Mouse (Mus musculus) thymus, adult 2 months (tissue): ENCODE data around the gene Gm8453. TPM values are rescaled to one million over a fixed set of nuclear protein-coding genes. Genes with fewer than 3 reads are reported as not detected.
"Not testable (repeated sequence)": the region's sequence is repeated elsewhere in the genome, so short reads cannot be mapped to it uniquely, and the experiment has no call there.

Source experiments
- DNase-seq: peaks from one replicate; pipeline ENCODE4 v3.0.0; 2021
- H3K27ac ChIP-seq: fragments of 200-500 bp; 2 replicates; pipeline ENCODE4 v1.5.1; 2012; ENCODE audit warnings: low read length, control low read depth; ENCODE audit not compliant: control insufficient read depth, insufficient read depth
- H3K27me3 ChIP-seq: fragments of 200-500 bp; 2 replicates; pipeline ENCODE4 v1.6.1; 2012; ENCODE audit warnings: mild to moderate bottlenecking, low read length, moderate library complexity, mixed read lengths; ENCODE audit not compliant: control insufficient read depth, insufficient read depth
- H3K36me3 ChIP-seq: fragments of 200-500 bp; 2 replicates; pipeline ENCODE4 v1.6.1; 2012; ENCODE audit warnings: mild to moderate bottlenecking, low read length, moderate library complexity; ENCODE audit not compliant: control insufficient read depth, insufficient read depth
- H3K4me1 ChIP-seq: fragments of 200-500 bp; replicated peaks from 2 replicates; pipeline ENCODE4 v1.6.1; 2012; ENCODE audit warnings: low read length; ENCODE audit not compliant: control insufficient read depth, insufficient read depth
- H3K4me3 ChIP-seq: fragments of 200-500 bp; 2 replicates; pipeline ENCODE4 v1.5.1; 2012; ENCODE audit warnings: mild to moderate bottlenecking, low read length, control low read depth, moderate library complexity; ENCODE audit not compliant: control insufficient read depth, insufficient read depth
- WGBS: fragments of 180-500 bp; shearing (Covaris S2); methylation state at CpG from one replicate; pipeline ENCODE4 v1.1.7; 2018; 5-methylcytosine and 5-hydroxymethylcytosine counted together
- polyA plus RNA-seq: library from polyadenylated mRNA; depleted of rRNA; stranded (reverse); fragments of >200 nt; gene quantifications from 2 replicates; pipeline ENCODE4 v1.2.3, GENCODE M21; 2012; rRNA removed

Gene Gm8453
- not detected in 2 replicates for polyA plus RNA-seq

GRCm38 (mm10) chr7:22229384-22229783 lies at the start of gene Gm8453:
Gene Gm8453, minus strand, starts transcription at chr7:22229484.
- H3K4me1 ChIP-seq, H3K27ac ChIP-seq, H3K4me3 ChIP-seq, DNase-seq, H3K27me3 ChIP-seq, H3K36me3 ChIP-seq: not testable (repeated sequence)
- WGBS = 16% methylated on average over 2 of the region's 2 CpGs

GRCm38 (mm10) chr7:22201164-22201563 lies 28.1 kb downstream of the Gm8453 start, which contains the start of gene Gm8653:
Gene Gm8653, minus strand, starts transcription at chr7:22201264.
- not testable (repeated sequence) for H3K4me3 ChIP-seq, DNase-seq
- no CpG with 5 or more reads among the region's 2 CpGs for WGBS

GRCm38 (mm10) chr7:22189077-22189476 lies 40.2 kb downstream of the Gm8453 start, which contains the start of gene Vmn1r143:
Gene Vmn1r143, plus strand, starts transcription at chr7:22189377.
- H3K27ac ChIP-seq, H3K27me3 ChIP-seq, H3K4me3 ChIP-seq, H3K4me1 ChIP-seq, H3K36me3 ChIP-seq, DNase-seq: not testable (repeated sequence)
- WGBS = no CpG with 5 or more reads among the region's 3 CpGs

More at GRCm38 (mm10) chr7:22201164-22201563, 28.1 kb downstream of the Gm8453 start, which contains the start of gene Gm8653:
- not testable (repeated sequence) for H3K36me3 ChIP-seq, H3K27me3 ChIP-seq, H3K4me1 ChIP-seq, H3K27ac ChIP-seq

Other genes starting within 250 kb of the Gm8453 start
- gene Vmn1r137, start 234.9 kb downstream of the Gm8453 start, polyA plus RNA-seq = not detected in 2 replicates
- gene Vmn1r138, start 200.6 kb downstream of the Gm8453 start, polyA plus RNA-seq = not detected in 2 replicates
- gene Gm6176, start 173.2 kb downstream of the Gm8453 start, polyA plus RNA-seq = not detected in 2 replicates
- not detected in 2 replicates for gene Vmn1r139, start 160.4 kb downstream of the Gm8453 start, polyA plus RNA-seq
- not detected in 2 replicates for gene Gm16451, start 111.2 kb downstream of the Gm8453 start, polyA plus RNA-seq
- not detected in 2 replicates for gene Gm10666, start 94.7 kb downstream of the Gm8453 start, polyA plus RNA-seq
- gene Vmn1r142, start 65.4 kb downstream of the Gm8453 start, polyA plus RNA-seq = not detected in 2 replicates
- gene Vmn1r143, start 40.1 kb downstream of the Gm8453 start, polyA plus RNA-seq = not detected in 2 replicates
- gene Gm8653, start 28.2 kb downstream of the Gm8453 start, polyA plus RNA-seq = not detected in 2 replicates
- gene Gm4187, start 100.2 kb upstream of the Gm8453 start, polyA plus RNA-seq = not detected in 2 replicates
- gene Gm8660, start 141.6 kb upstream of the Gm8453 start, polyA plus RNA-seq = not detected in 2 replicates
- gene Vmn1r148, start 184.1 kb upstream of the Gm8453 start, polyA plus RNA-seq = not detected in 2 replicates
- not detected in 2 replicates for gene Vmn1r149, start 208.7 kb upstream of the Gm8453 start, polyA plus RNA-seq
- gene Gm10665, start 234.6 kb upstream of the Gm8453 start, polyA plus RNA-seq = not detected in 2 replicates